Mouse (Mus musculus) small intestine, adult 2 months (tissue): ENCODE data around the gene Tcp11l2. TPM values are rescaled to one million over a fixed set of nuclear protein-coding genes. Genes with fewer than 3 reads are reported as not detected.

Source experiments
- H3K27ac ChIP-seq: fragments of 200-500 bp; 2 replicates; pipeline ENCODE4 v1.5.1; 2012; ENCODE audit warnings: low read depth, low read length, control low read depth, inconsistent platforms; ENCODE audit not compliant: insufficient read depth
- H3K27me3 ChIP-seq: fragments of 200-500 bp; 2 replicates; pipeline ENCODE4 v1.6.1; 2012; ENCODE audit warnings: mild to moderate bottlenecking, moderate library complexity, low read length, inconsistent platforms; ENCODE audit not compliant: control insufficient read depth, insufficient read depth
- H3K36me3 ChIP-seq: fragments of 200-500 bp; 2 replicates; pipeline ENCODE4 v1.6.1; 2012; ENCODE audit warnings: mild to moderate bottlenecking, low read length, control low read depth, inconsistent platforms; ENCODE audit not compliant: control insufficient read depth, insufficient read depth
- H3K4me1 ChIP-seq: fragments of 200-500 bp; 2 replicates; pipeline ENCODE4 v1.6.1; 2012; ENCODE audit warnings: low read length, inconsistent platforms, mixed read lengths; ENCODE audit not compliant: control insufficient read depth, insufficient read depth, insufficient read length
- H3K4me3 ChIP-seq: fragments of 200-500 bp; 2 replicates; pipeline ENCODE4 v1.5.1; 2012; ENCODE audit warnings: low read depth, mild to moderate bottlenecking, control low read depth, inconsistent platforms, low read length, moderate library complexity
- CTCF ChIP-seq: fragments of 200-500 bp; IDR thresholded peaks from 2 replicates; pipeline ENCODE4 v1.5.1; 2012; ENCODE audit warnings: low read depth, mild to moderate bottlenecking, control low read depth, inconsistent platforms, low read length, moderate library complexity, mixed read lengths; ENCODE audit not compliant: insufficient replicate concordance, insufficient read length; ENCODE audit errors: extremely low read depth
- POLR2A ChIP-seq: fragments of 200-500 bp; IDR thresholded peaks from 2 replicates; pipeline ENCODE4 v1.6.1; 2012; ENCODE audit warnings: low read depth, mild to moderate bottlenecking, control low read depth, inconsistent platforms, low read length, moderate library complexity
- WGBS: fragments of 180-500 bp; shearing (Covaris S2); methylation state at CpG from one replicate; pipeline ENCODE4 v1.1.7; 2018; 5-methylcytosine and 5-hydroxymethylcytosine counted together
- polyA plus RNA-seq: library from polyadenylated mRNA; depleted of rRNA; stranded (reverse); fragments of >200 nt; gene quantifications from 2 replicates; pipeline ENCODE4 v1.2.3, GENCODE M21; 2012

Gene Tcp11l2
- polyA plus RNA-seq, 1 experiment = 34.3 TPM

DNA sequence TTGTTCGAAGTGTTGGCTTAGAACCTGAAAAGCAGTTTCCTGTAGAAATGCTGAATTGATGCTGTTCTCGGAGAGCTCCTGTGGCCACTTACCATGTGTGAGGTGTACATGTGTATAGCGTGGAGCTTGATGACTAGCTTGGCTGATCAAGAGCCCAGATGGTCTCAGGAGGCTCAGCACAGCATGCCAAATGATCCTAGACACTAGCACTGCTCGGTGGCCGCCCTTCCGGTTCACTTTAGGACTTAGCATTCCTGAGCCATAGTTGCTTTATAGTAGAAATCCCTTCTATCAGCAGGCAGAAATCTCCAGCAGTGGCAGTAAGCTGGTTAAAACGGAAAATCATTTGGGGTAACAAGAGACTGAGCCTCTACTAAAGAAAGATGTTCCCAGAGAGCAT, 64.4 kb downstream of the Tcp11l2 start:
- peaks cover 34% of the 10 kb centered on the region for H3K36me3 ChIP-seq
- no peak overlapping the region for H3K4me3 ChIP-seq
- 93% methylated on average over 7 of the region's 7 CpGs for WGBS
- H3K4me1 ChIP-seq = no peaks in the 10 kb centered on the region
- TF ChIP-seq POLR2A (no peak), CTCF (no peak)
- H3K27ac ChIP-seq = no peak overlapping the region
- H3K27me3 ChIP-seq = no peaks in the 10 kb centered on the region

GRCm38 (mm10) chr10:84641576-84641975, 65.2 kb downstream of the Tcp11l2 start:
- 82% methylated on average over 2 of the region's 2 CpGs for WGBS
- TF ChIP-seq CTCF (no peak), POLR2A (no peak)
- Histone ChIP-seq H3K36me3 (peaks cover 29% of the 10 kb centered on the region), H3K4me1 (0 out of 2 replicates have a peak, but pooled peaks cover 1% of the 10 kb centered on the region), H3K27ac (no peak overlapping the region), H3K27me3 (no peaks in the 10 kb centered on the region), H3K4me3 (no peak overlapping the region)

DNA sequence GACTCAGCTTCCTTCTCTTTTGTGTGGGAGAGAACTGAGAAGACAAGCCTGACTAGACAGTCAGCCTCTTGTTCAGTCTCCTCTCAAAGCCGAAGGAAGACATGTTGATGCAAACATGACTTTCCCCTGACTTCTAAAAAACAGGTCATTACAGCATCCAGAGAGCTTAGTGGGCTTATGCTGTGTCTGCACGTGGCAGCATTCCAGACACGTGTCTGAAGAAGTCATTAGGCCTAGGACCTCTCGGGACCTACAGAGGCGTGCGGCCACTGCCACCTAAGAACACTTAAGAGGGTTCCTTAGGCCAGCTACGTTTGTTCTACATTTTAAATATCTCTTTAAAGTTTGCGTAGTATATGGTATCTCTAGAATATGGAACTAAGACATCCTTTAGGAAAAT, 69.5 kb downstream of the Tcp11l2 start:
- Histone ChIP-seq H3K27me3 (no peaks in the 10 kb centered on the region), H3K36me3 (peaks cover 18% of the 10 kb centered on the region), H3K4me1 (0 out of 2 replicates have a peak, but pooled peaks cover 1% of the 10 kb centered on the region), H3K27ac (no peak overlapping the region), H3K4me3 (no peak overlapping the region)
- TF ChIP-seq POLR2A = no peak
- no peak for TF ChIP-seq CTCF
- 86% methylated on average over 8 of the region's 8 CpGs for WGBS

DNA sequence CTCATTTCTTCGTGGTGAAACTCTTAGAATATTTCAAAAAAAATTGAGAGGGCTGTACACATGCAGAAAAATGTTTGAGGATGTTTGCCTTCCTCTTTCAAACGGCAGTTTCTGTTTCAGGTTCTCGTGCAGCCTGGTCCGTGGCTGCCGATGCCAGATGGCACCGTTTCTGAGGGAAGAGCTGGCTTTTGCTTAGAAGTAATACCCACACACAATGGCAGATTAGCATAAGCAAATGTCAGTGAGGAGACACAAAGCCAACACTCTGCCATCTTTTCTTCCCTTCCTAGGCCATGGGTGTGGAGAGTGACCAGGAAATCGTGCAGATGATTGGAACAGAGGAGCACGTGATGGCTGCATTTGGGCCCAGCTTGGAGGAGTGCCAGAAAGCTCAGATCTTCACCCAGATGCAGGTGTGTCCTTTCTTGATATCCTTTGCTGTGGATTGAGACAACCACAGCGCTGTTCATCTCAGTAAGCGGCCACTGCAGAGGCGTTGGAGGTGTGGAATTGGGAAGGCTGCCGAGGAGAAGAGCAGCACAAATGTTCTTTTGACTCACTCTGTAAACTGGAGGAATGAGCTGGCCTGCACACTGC, 70.2 kb downstream of the Tcp11l2 start:
- Histone ChIP-seq H3K4me3 (peak overlapping the region; percentile 7; the same call in 1 of the 2 replicates), H3K36me3 (peaks cover 17% of the 10 kb centered on the region), H3K4me1 (0 out of 2 replicates have a peak, but pooled peaks cover 1% of the 10 kb centered on the region), H3K27me3 (no peaks in the 10 kb centered on the region), H3K27ac (peak overlapping the region; percentile 9; the same call in 1 of the 2 replicates)
- TF ChIP-seq CTCF = no peak
- no peak for TF ChIP-seq POLR2A
- 68% methylated on average over 12 of the region's 12 CpGs for WGBS

DNA sequence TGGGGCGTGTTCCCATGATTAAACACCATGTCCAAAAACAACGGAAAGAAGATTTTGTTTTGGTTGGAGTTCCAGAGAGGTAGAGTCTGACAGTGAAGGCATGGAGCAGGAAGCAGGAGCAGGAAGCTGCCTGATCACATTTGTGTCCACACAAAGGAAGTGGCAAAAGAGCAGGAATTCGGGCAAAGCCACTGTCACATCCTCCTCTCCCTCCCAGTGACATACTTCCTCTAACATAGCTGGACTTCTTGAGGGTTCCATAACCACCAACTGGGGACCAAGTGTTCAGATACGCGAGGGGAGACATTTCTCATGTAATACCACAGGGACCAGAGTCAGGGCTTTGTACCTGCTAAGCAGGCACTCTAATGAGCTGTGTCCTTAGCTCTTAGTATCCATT, 70.8 kb downstream of the Tcp11l2 start:
- no peak overlapping the region for H3K4me3 ChIP-seq
- H3K36me3 ChIP-seq = peaks cover 18% of the 10 kb centered on the region
- TF ChIP-seq POLR2A (no peak), CTCF (no peak)
- 0 out of 2 replicates have a peak, but pooled peaks cover 1% of the 10 kb centered on the region for H3K4me1 ChIP-seq
- WGBS = 84% methylated on average over 5 of the region's 5 CpGs
- H3K27me3 ChIP-seq = no peaks in the 10 kb centered on the region
- peak overlapping the region; percentile 9; the same call in 1 of the 2 replicates for H3K27ac ChIP-seq

GRCm38 (mm10) chr10:84648911-84649310, 72.5 kb downstream of the Tcp11l2 start:
- Histone ChIP-seq H3K27me3 (no peaks in the 10 kb centered on the region), H3K4me1 (0 out of 2 replicates have a peak, but pooled peaks cover 1% of the 10 kb centered on the region), H3K4me3 (no peak overlapping the region), H3K27ac (no peak overlapping the region), H3K36me3 (peaks cover 23% of the 10 kb centered on the region)
- TF ChIP-seq POLR2A (no peak), CTCF (no peak)
- 62% methylated on average over 4 of the region's 4 CpGs for WGBS

GRCm38 (mm10) chr10:84654029-84654428, 77.6 kb downstream of the Tcp11l2 start:
- H3K27me3 ChIP-seq = no peaks in the 10 kb centered on the region
- H3K27ac ChIP-seq = no peak overlapping the region
- H3K36me3 ChIP-seq = peaks cover 17% of the 10 kb centered on the region
- TF ChIP-seq POLR2A (no peak), CTCF (no peak)
- no peaks in the 10 kb centered on the region for H3K4me1 ChIP-seq
- no peak overlapping the region for H3K4me3 ChIP-seq
- WGBS = 83% methylated on average over 4 of the region's 4 CpGs
